Mouse (Mus musculus): Measurements from ENCODE around the gene BC030867.

DNA sequence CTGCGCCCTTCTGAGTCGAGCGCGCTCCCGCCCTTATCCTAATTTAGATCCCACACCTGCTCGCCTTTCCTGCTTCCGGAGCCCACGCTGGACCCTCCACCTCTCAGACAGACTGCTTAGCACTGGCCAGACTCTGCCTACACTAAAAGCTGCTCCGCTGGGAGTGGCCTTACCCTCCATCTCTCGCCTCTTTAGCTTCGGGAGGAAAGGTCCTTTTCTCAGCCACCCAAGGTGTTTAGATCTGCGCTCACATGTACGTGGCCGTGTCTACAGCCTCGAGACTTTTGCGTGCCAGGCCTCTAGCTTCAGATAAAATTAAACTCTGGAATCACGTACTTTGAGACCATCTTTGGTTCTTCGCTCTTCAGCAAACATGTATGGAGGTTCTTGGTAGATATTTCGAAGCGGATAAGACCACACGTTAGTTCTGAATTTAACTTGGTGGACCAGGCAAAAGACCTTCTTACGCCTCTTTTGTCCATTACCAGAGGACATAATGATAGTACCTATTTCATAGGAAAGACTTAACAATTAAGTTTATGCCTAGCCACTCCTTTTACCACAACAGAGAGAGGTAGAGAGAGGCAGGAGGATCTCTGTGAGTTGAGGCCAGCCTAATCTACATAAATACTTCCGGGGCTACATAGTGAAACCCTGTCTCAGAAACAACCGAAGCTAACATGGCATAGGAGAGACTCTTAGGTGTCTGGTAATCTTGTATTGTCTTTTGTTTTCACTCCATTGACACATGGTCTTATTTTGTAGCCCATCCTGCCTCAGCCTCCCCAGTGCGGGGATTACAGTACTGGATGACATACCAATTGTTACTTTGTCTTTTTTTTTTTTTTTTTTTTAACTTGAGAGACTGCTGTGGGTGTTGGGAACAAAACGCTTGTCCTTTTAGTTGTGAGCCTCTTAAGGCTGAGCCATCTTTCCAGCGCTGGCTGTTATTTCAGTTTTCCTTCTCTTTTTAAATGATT, 49.2 kb downstream of the BC030867 start:
- TF ChIP-seq CTCF (IDR thresholded peaks at IDR 0.05; ENCODE audit: control insufficient read depth, insufficient read depth, insufficient read length) (no peak), MYOD1 (IDR thresholded peaks at IDR 0.05; ENCODE audit: control insufficient read depth, insufficient read length, low read depth) (no peak), USF1 (IDR thresholded peaks at IDR 0.05; ENCODE audit: low read depth) (no peak)

All from C2C12 (cell line).